Mouse (Mus musculus): ENCODE results near the gene Mrpl45. TPM values are rescaled to one million over a fixed set of nuclear protein-coding genes. Genes with fewer than 3 reads are reported as not detected.
A peak's percentile ranks its signal among the peaks of the same experiment; 100 is the strongest.
"Not testable (repeated sequence)": the region's sequence is repeated elsewhere in the genome, so short reads cannot be mapped to it uniquely, and the experiment has no call there.

The Mrpl45 gene
- polyA plus RNA-seq, 1 experiment from 2014 or later, result 51.7 TPM

DNA sequence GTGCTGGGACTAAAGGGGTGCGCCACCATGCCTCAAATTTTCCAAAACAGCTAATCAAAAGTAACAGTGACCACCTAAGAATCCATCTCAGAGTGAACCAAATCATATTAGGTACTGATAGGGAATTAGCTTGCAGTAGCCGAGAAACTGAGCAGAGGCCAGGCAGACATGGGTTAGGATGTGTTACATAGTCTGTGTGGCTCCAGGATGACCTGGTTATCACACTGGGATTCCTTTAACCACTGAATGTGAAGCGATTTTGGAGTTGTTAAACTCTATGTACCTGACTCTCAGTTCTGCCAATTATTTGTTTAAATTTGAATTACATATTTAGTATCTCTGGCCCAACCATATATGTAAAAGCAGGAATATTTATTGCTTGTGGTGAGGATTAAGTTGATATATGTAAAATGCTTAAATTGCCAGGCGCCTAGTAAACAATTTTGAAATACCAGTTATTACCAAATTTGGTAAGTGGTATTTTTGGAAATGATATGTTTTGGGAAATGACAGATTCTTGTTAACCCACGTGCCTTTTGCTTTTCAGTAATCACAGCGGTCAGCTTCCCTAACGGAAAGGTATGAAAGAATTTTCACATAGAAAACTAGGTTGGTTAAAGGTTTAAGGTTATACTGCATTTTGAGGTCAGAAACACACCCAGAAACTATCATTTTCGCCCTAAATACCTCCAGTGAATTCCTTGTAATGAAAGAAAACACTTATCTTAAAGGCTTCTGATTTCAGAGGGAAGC is 589 bp upstream of the Mrpl45 start:
- Histone ChIP-seq H3K27me3 (replicated peaks) (no peaks in the 10 kb centered on the region), H3K36me3 (peaks cover 20% of the 10 kb centered on the region), H3K9me3 (no peaks in the 10 kb centered on the region), H3K4me3 (peak overlapping the region; percentile 65), H3K4me2 (peak overlapping the region; percentile 76), H3K9ac (peak overlapping the region; percentile 61), H3K4me1 (peaks cover 25% of the 10 kb centered on the region), H3K27ac (replicated peaks) (peak overlapping the region; percentile 65)
- no peak for ATAC-seq (ENCODE audit: extremely low read depth, insufficient number of reproducible peaks, low FRiP score, low TSS enrichment)
- WGBS, result 41% methylated on average over 8 of the region's 8 CpGs

DNA sequence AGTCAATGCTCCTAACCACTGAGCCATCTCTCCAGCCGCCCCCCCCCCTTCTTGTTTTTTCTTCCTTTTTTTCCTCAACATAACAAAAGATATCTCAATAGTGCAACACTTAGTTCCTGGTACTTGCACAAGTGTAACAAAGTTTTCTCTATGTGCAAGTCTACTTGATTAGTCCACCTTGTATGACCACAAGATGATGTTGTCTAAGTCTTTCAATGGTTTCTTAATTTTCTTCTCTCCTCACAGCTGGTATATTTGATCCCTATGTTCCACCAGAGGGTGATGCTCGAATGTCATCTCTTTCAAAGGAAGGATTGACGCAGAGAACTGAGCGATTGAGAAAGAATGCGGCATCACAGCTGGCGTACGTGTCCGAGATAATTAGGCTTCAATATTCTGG is 5.7 kb downstream of the Mrpl45 start:
- Histone ChIP-seq H3K9ac (no peak overlapping the region), H3K36me3 (peaks cover 78% of the 10 kb centered on the region)
- WGBS, result 94% methylated on average over 8 of the region's 8 CpGs

DNA sequence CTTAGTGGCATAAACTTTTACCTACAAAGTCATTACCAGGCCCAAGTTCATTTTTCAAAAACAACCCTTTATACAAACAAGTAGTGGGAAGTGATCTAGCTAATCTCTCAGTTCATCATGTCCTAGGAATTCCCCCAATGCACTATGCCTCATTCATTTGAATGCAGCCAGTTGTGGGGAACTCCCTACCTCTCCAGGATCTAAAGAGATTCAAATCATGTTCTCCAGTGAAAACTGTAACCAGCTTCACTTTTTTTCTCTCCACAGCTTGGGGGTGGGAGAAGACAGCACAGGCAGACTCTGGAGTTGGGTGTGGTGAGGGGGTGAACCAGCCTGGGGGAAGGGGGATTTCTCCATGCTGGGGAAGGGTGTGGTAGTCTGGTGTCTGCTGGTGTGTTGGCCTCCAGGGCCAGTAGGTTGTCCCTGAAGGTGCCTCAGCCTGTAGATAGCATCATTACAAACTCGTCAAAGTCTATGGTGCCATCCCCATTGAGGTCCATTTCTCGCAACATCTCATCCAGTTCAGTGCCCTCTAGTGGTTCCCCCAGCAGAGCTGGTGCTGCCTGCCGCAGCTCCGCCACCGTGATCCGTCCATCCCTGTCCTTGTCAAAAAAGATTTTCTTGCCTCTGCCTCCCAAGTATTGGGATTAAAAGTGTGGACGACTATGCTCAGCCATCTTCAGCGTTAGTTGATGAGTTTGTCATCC is 6.5 kb downstream of the Mrpl45 start:
- H3K27ac ChIP-seq (replicated peaks); H3K9ac ChIP-seq; H3K4me1 ChIP-seq; H3K27me3 ChIP-seq (replicated peaks); ATAC-seq (ENCODE audit: extremely low read depth, insufficient number of reproducible peaks, low FRiP score, low TSS enrichment); H3K9me3 ChIP-seq; H3K4me2 ChIP-seq; H3K4me3 ChIP-seq: not testable (repeated sequence)
- WGBS, result 85% methylated on average over 8 of the region's 8 CpGs
- H3K36me3 ChIP-seq, result peaks cover 87% of the 10 kb centered on the region

More for the DNA sequence above, 5.7 kb downstream of the Mrpl45 start:
- H3K4me1 ChIP-seq, result peaks cover 7% of the 10 kb centered on the region
- no peak overlapping the region for H3K27ac ChIP-seq (replicated peaks)
- no peak for ATAC-seq (ENCODE audit: extremely low read depth, insufficient number of reproducible peaks, low FRiP score, low TSS enrichment)
- no peaks in the 10 kb centered on the region for H3K9me3 ChIP-seq
- H3K4me2 ChIP-seq, result no peak overlapping the region
- H3K27me3 ChIP-seq (replicated peaks), result no peaks in the 10 kb centered on the region
- no peak overlapping the region for H3K4me3 ChIP-seq

- H3K4me2 ChIP-seq, result no peak overlapping the region
- no peak for ATAC-seq (ENCODE audit: extremely low read depth, insufficient number of reproducible peaks, low FRiP score, low TSS enrichment)
Measured at GRCm38 (mm10) chr11:97325224-97325623, 9.7 kb downstream of the Mrpl45 start.

DNA sequence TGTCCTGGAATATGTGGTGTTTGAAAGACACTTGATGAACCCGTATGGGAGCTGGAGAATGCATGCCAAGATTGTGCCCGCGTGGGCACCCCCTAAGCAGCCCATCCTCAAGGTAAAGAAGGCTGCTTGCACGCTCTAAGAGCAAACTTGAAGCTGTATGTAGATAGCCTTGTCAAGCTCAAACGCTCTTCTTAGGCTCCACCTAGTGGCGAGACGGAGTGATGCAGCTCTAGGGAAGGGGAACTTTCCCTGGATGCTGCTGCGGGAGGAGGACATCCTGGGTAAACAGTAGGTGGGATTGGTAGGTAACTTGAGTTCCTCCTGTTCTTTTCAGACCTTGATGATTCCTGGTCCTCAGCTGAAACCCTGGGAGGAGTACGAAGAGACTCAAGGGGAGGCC is 12.6 kb downstream of the Mrpl45 start:
- Histone ChIP-seq H3K27me3 (replicated peaks) (no peaks in the 10 kb centered on the region), H3K4me2 (no peak overlapping the region), H3K4me1 (no peaks in the 10 kb centered on the region), H3K36me3 (peaks cover 76% of the 10 kb centered on the region), H3K9ac (no peak overlapping the region), H3K4me3 (no peak overlapping the region), H3K27ac (replicated peaks) (no peak overlapping the region), H3K9me3 (no peaks in the 10 kb centered on the region)
- 19% methylated on average over 9 of the region's 9 CpGs for WGBS
- ATAC-seq (ENCODE audit: extremely low read depth, insufficient number of reproducible peaks, low FRiP score, low TSS enrichment), result no peak

More at GRCm38 (mm10) chr11:97325224-97325623, 9.7 kb downstream of the Mrpl45 start:
- 79% methylated on average over 1 of the region's 1 CpGs for WGBS
- Histone ChIP-seq H3K9ac (no peak overlapping the region), H3K27ac (replicated peaks) (no peak overlapping the region), H3K36me3 (peaks cover 93% of the 10 kb centered on the region), H3K4me3 (no peak overlapping the region), H3K9me3 (no peaks in the 10 kb centered on the region), H3K27me3 (replicated peaks) (no peaks in the 10 kb centered on the region), H3K4me1 (no peaks in the 10 kb centered on the region)

DNA sequence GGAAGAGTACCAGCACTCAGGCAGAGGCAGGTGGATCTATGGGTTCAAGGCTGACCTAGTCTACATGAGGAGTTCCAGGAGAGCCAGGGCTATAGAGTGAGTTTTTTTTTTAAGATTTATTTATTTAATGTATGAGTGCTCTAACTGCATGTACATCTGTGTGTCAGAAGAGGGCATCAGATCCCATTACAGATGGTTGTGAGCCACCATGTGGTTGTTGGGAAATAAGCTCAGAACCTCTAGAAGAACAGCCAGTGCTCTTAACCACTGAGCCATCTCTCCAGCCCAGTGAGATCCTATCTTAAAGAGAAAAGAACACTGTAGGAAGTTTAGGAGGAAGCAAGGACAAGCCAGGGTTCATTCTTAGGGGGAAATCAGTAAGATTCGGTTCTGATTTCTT is 14.8 kb downstream of the Mrpl45 start:
- H3K4me2 ChIP-seq, result no peak overlapping the region
- ATAC-seq (ENCODE audit: extremely low read depth, insufficient number of reproducible peaks, low FRiP score, low TSS enrichment), result no peak
- H3K4me3 ChIP-seq, result no peak overlapping the region
- no peak overlapping the region for H3K9ac ChIP-seq
- H3K4me1 ChIP-seq, result no peaks in the 10 kb centered on the region
- H3K36me3 ChIP-seq, result peaks cover 56% of the 10 kb centered on the region
- WGBS, result 94% methylated on average over 1 of the region's 1 CpGs
- H3K27ac ChIP-seq (replicated peaks), result no peak overlapping the region
- H3K9me3 ChIP-seq, result no peaks in the 10 kb centered on the region
- H3K27me3 ChIP-seq (replicated peaks), result peaks cover 5% of the 10 kb centered on the region

- no peak for ATAC-seq (ENCODE audit: extremely low read depth, insufficient number of reproducible peaks, low FRiP score, low TSS enrichment)
- peaks cover 17% of the 10 kb centered on the region for H3K27me3 ChIP-seq (replicated peaks)
- H3K9me3 ChIP-seq, result no peaks in the 10 kb centered on the region
- H3K27ac ChIP-seq (replicated peaks), result no peak overlapping the region
- H3K4me3 ChIP-seq, result no peak overlapping the region
- H3K9ac ChIP-seq, result no peak overlapping the region
- no peak overlapping the region for H3K4me2 ChIP-seq
- WGBS, result 83% methylated on average over 12 of the region's 12 CpGs
- H3K36me3 ChIP-seq, result peaks cover 44% of the 10 kb centered on the region
- peaks cover 5% of the 10 kb centered on the region; the same call in 1 of the 2 replicates for H3K4me1 ChIP-seq
Measured at GRCm38 (mm10) chr11:97331231-97332190, 16.0 kb downstream of the Mrpl45 start.

DNA sequence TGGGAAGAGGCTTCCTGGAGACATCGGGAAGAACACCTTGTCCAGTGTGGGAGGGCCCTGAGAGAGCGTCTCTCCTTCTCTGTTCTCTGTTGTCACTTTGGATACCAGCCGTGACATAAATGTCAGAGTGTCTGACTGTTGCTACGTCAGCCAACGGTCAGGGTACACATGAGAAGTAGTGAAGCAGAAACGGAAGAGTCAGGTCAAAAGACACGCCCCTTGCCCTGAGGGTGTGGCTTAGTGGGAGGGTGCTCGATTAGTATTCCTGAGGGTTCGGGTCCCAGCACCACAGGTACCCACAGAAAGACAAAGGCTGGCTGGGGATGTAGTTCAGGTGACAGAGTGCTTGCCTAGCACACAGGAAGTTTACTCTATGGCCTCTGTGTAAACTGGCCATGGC is 17.5 kb downstream of the Mrpl45 start:
- ATAC-seq (ENCODE audit: extremely low read depth, insufficient number of reproducible peaks, low FRiP score, low TSS enrichment), result no peak
- Histone ChIP-seq H3K9ac (no peak overlapping the region), H3K27ac (replicated peaks) (no peak overlapping the region), H3K27me3 (replicated peaks) (peaks cover 32% of the 10 kb centered on the region), H3K4me3 (no peak overlapping the region), H3K36me3 (peaks cover 30% of the 10 kb centered on the region), H3K9me3 (no peaks in the 10 kb centered on the region), H3K4me1 (peaks cover 15% of the 10 kb centered on the region), H3K4me2 (no peak overlapping the region)
- WGBS, result 58% methylated on average over 9 of the region's 9 CpGs

- peaks cover 22% of the 10 kb centered on the region for H3K36me3 ChIP-seq
- peaks cover 41% of the 10 kb centered on the region for H3K27me3 ChIP-seq (replicated peaks)
- ATAC-seq (ENCODE audit: extremely low read depth, insufficient number of reproducible peaks, low FRiP score, low TSS enrichment), result no peak
- H3K4me2 ChIP-seq, result no peak overlapping the region
- no peaks in the 10 kb centered on the region for H3K9me3 ChIP-seq
- WGBS, result 66% methylated on average over 1 of the region's 1 CpGs
- no peak overlapping the region for H3K27ac ChIP-seq (replicated peaks)
- H3K9ac ChIP-seq, result no peak overlapping the region
- peaks cover 23% of the 10 kb centered on the region for H3K4me1 ChIP-seq
- H3K4me3 ChIP-seq, result no peak overlapping the region
Measured at GRCm38 (mm10) chr11:97333896-97334295, 18.4 kb downstream of the Mrpl45 start.

DNA sequence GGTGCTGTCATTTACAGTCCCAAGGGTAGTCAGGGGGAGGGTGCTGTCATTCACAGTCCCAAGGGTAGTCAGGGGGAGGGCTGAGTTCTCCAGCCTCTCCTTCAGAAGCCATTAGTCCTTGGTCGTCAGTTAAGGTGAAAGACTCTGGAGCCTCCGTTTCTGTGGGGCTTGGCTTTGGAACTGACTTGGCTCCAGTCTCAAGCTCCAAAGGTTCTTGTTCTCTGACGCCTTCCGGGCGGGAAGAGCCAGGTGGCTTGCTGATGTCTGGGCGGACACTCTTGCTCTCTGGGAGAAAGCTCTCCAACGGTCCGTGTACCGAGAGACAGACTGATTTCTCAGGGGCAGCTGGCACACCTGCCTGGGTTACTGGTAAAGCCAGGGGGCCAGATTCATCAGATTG is 18.9 kb downstream of the Mrpl45 start:
- no peak overlapping the region for H3K4me2 ChIP-seq
- H3K4me3 ChIP-seq, result no peak overlapping the region
- 74% methylated on average over 9 of the region's 9 CpGs for WGBS
- H3K27me3 ChIP-seq (replicated peaks), result peaks cover 41% of the 10 kb centered on the region
- no peaks in the 10 kb centered on the region for H3K9me3 ChIP-seq
- H3K4me1 ChIP-seq, result peaks cover 26% of the 10 kb centered on the region
- H3K27ac ChIP-seq (replicated peaks), result no peak overlapping the region
- H3K36me3 ChIP-seq, result peaks cover 17% of the 10 kb centered on the region
- H3K9ac ChIP-seq, result no peak overlapping the region
- no peak for ATAC-seq (ENCODE audit: extremely low read depth, insufficient number of reproducible peaks, low FRiP score, low TSS enrichment)

GRCm38 (mm10) chr11:97336238-97336637 is 20.7 kb downstream of the Mrpl45 start:
- 49% methylated on average over 6 of the region's 6 CpGs for WGBS
- Histone ChIP-seq H3K4me2 (no peak overlapping the region), H3K27ac (replicated peaks) (no peak overlapping the region), H3K9me3 (no peaks in the 10 kb centered on the region), H3K4me3 (no peak overlapping the region), H3K4me1 (peaks cover 26% of the 10 kb centered on the region), H3K36me3 (no peaks in the 10 kb centered on the region), H3K9ac (no peak overlapping the region), H3K27me3 (replicated peaks) (peaks cover 52% of the 10 kb centered on the region)
- no peak for ATAC-seq (ENCODE audit: extremely low read depth, insufficient number of reproducible peaks, low FRiP score, low TSS enrichment)

Data from heart, embryonic 13.5 days (tissue).